Mouse (Mus musculus): ENCODE measurements around the gene Cst13.

DNA sequence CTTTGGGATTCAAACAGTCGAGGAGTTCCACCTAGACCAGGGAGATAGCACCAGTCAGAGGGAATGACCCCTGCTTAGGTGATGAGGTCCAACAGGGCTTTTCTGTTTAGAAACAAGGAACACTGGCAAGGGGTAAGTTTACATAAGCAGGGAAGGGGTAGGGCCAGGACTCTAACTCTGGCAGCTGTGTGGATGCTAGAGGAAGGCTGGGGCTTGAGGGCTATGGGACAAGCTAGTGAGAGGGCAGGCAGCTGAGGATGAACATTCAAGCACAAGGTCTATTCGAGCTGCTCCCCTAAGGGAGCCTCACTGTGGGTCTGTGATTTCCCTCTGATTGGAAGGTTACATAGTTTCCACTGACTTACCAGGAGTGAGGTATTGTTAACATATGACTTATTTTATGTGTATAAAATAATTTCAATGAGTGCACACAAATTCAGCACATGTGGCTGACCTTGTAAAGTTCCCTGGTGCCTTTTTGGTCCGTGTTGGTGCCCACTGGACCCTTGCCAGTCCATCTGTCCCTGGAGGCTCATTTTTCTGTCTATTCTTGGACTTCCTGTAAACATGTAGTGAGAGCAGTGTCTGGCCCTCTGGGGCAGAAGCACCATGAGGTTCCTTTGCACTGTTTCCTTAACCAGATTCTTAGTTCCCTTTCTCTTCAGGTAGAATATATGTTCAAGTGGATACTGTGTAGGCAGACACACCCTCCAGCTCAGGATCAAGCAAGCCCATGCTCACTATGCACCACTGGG, 57.3 kb downstream of the Cst13 start:
- TF ChIP-seq CTCF (IDR thresholded peaks at IDR 0.05; ENCODE audit: borderline replicate concordance, insufficient read depth, low read depth, low read length), result no peak
- no peak for TF ChIP-seq POLR2A (IDR thresholded peaks at IDR 0.05; ENCODE audit: borderline replicate concordance, insufficient read depth, low read length)

Data from cerebellum, adult 2 months (tissue).